Mouse (Mus musculus) adrenal gland, postnatal 4 days (tissue): ENCODE data around the gene Kank4. TPM values are rescaled to one million over a fixed set of nuclear protein-coding genes. Genes with fewer than 3 reads are reported as not detected.
"Not testable (repeated sequence)": the region's sequence is repeated elsewhere in the genome, so short reads cannot be mapped to it uniquely, and the experiment has no call there.

Experiments
- DNase-seq, 2 experiments: peaks; one replicate each; pipeline ENCODE4 v3.0.0; 2021 to 2022; ENCODE audit warnings: low spot score in 2 of 2, mixed read lengths in 2 of 2
- long read RNA-seq, 2 experiments: library from polyadenylated mRNA; stranded (forward); transcript quantifications; one replicate each; pipeline ENCODE4 v2.0.0; 2021
- total RNA-seq, 2 experiments: library from RNA; stranded (reverse); gene quantifications; 2 replicates each; pipeline ENCODE4 v1.2.3; 2021

Gene Kank4
- 1 to 10 TPM; 3.9 to 5.6 TPM for total RNA-seq
- long read RNA-seq, experiment 1: 0 reads
- long read RNA-seq, experiment 2, partial matches to known transcripts: 2 of 4 reads
- long read RNA-seq, experiment 2, other reads (novel, unspliced or antisense): 2 of 4 reads

GRCm38 (mm10) chr4:98817184-98817911 is at the start of gene Kank4:
Gene Kank4, minus strand, starts transcription at chr4:98817537.
- DNase-seq: peak in 1 of 2 experiments; percentile 14

- no peak for DNase-seq
Observed at GRCm38 (mm10) chr4:98865386-98866237, 48.3 kb upstream of the Kank4 start.

- DNase-seq: no peak
Observed at GRCm38 (mm10) chr4:98864546-98864945, 47.2 kb upstream of the Kank4 start.

- no peak for DNase-seq
Observed at GRCm38 (mm10) chr4:98864094-98864493, 46.8 kb upstream of the Kank4 start.

- DNase-seq: no peak
Observed at GRCm38 (mm10) chr4:98863451-98863850, 46.1 kb upstream of the Kank4 start.

- DNase-seq: no peak
Observed at GRCm38 (mm10) chr4:98858151-98858855, 41.0 kb upstream of the Kank4 start.

- no peak for DNase-seq
Observed at GRCm38 (mm10) chr4:98857037-98857648, 39.8 kb upstream of the Kank4 start.

GRCm38 (mm10) chr4:98853926-98854325 is 36.6 kb upstream of the Kank4 start:
- no peak for DNase-seq

- not testable (repeated sequence) for DNase-seq
Observed at GRCm38 (mm10) chr4:98850485-98850884, 33.1 kb upstream of the Kank4 start.

GRCm38 (mm10) chr4:98847120-98847885 is 30.0 kb upstream of the Kank4 start:
- DNase-seq: no peak

- DNase-seq: no peak
Observed at GRCm38 (mm10) chr4:98846396-98846795, 29.1 kb upstream of the Kank4 start.

- DNase-seq: no peak
Observed at GRCm38 (mm10) chr4:98845687-98846125, 28.4 kb upstream of the Kank4 start.

GRCm38 (mm10) chr4:98845201-98845600 is 27.9 kb upstream of the Kank4 start:
- DNase-seq: no peak

GRCm38 (mm10) chr4:98843906-98844597 is 26.7 kb upstream of the Kank4 start:
- DNase-seq: no peak

GRCm38 (mm10) chr4:98841251-98841650 is 23.9 kb upstream of the Kank4 start:
- not testable (repeated sequence) for DNase-seq

GRCm38 (mm10) chr4:98840526-98840925 is 23.2 kb upstream of the Kank4 start:
- DNase-seq: no peak

GRCm38 (mm10) chr4:98838913-98839312 is 21.6 kb upstream of the Kank4 start:
- no peak for DNase-seq

- no peak for DNase-seq
Observed at GRCm38 (mm10) chr4:98837715-98838505, 20.6 kb upstream of the Kank4 start.

GRCm38 (mm10) chr4:98836519-98836918 is 19.2 kb upstream of the Kank4 start:
- no peak for DNase-seq
